Mouse (Mus musculus) heart, postnatal 0 days (tissue): ENCODE measurements around the gene Rab3gap2. TPM values are rescaled to one million over a fixed set of nuclear protein-coding genes. Genes with fewer than 3 reads are reported as not detected.

Experiments used
- ATAC-seq: fragments of 200-750 bp; cut with Nextera tagmentation; 2 replicates; pipeline ENCODE4 v1.8.0; 2017; ENCODE audit warnings: low read depth, moderate number of reproducible peaks, moderate library complexity; ENCODE audit not compliant: insufficient read depth
- DNase-seq: peaks from one replicate; pipeline ENCODE4 v3.0.0-alpha.2; 2016; ENCODE audit warnings: low spot score
- H3K27ac ChIP-seq: fragments of 300-500 bp; sonication (generic); 2 replicates; pipeline ENCODE4 v1.5.1; 2014; ENCODE audit warnings: low read depth, mild to moderate bottlenecking
- H3K27me3 ChIP-seq: fragments of 300-500 bp; sonication (generic); 2 replicates; pipeline ENCODE4 v1.6.1; 2014; ENCODE audit warnings: low read length, mixed read lengths; ENCODE audit not compliant: control insufficient read depth, insufficient read depth
- H3K36me3 ChIP-seq: fragments of 300-500 bp; sonication (generic); replicated peaks from 2 replicates; pipeline ENCODE4 v1.6.1; 2014; ENCODE audit warnings: low read length, mixed read lengths; ENCODE audit not compliant: control insufficient read depth, insufficient read depth
- H3K4me1 ChIP-seq: fragments of 300-500 bp; sonication (generic); 2 replicates; pipeline ENCODE4 v1.6.1; 2014; ENCODE audit warnings: antibody characterized with exemption; ENCODE audit not compliant: control insufficient read depth, insufficient read depth
- H3K4me2 ChIP-seq: fragments of 300-500 bp; sonication (generic); 2 replicates; pipeline ENCODE4 v1.6.1; 2014; ENCODE audit warnings: low read depth, mild to moderate bottlenecking, low read length, moderate library complexity
- H3K4me3 ChIP-seq: fragments of 300-500 bp; sonication (generic); 2 replicates; pipeline ENCODE4 v1.5.1; 2014; ENCODE audit warnings: low read depth, low read length
- H3K9ac ChIP-seq: fragments of 300-500 bp; sonication (generic); replicated peaks from 2 replicates; pipeline ENCODE4 v1.6.1; 2014; ENCODE audit warnings: low read depth, low read length, mixed read lengths
- H3K9me3 ChIP-seq: fragments of 300-500 bp; sonication (generic); replicated peaks from 2 replicates; pipeline ENCODE4 v1.6.1; 2016; ENCODE audit warnings: low read length; ENCODE audit not compliant: control insufficient read depth
- CTCF ChIP-seq: IDR thresholded peaks from 2 replicates; pipeline ENCODE4 v1.5.1; 2016; ENCODE audit warnings: antibody characterized with exemption, control low read depth, low read depth
- EP300 ChIP-seq: IDR thresholded peaks from 2 replicates; pipeline ENCODE4 v1.6.1; 2016; ENCODE audit warnings: antibody characterized with exemption, low read depth
- WGBS: fragments of 180-500 bp; shearing (Covaris S2); extraction: QIAGEN DNeasy Blood & Tissue Kit; methylation state at CpG from one replicate; pipeline ENCODE4 v1.1.7; 2014; 5-methylcytosine and 5-hydroxymethylcytosine counted together
- microRNA counts: library from miRNA; unstranded; fragments of <30 nt; microRNA quantifications from one replicate; lab custom pipeline; 2015
- microRNA-seq: library from miRNA; unstranded; fragments of <30 nt; microRNA quantifications from one replicate; pipeline ENCODE4, GENCODE M21; 2016
- polyA plus RNA-seq: library from polyadenylated mRNA; unstranded; fragments of >200 nt; fragmentation: Nextera tagmentation; extraction: Ambion mirVana; gene quantifications from 2 replicates; pipeline ENCODE4 v1.2.1, GENCODE M21; 2015
- total RNA-seq: library from RNA; depleted of rRNA; stranded (reverse); fragments of >200 nt; gene quantifications from 2 replicates; pipeline ENCODE4 v1.2.3, GENCODE M21; 2014; ENCODE audit warnings: low replicate concordance; rRNA removed

Gene Rab3gap2
- total and polyA plus RNA-seq, 2 experiments from 2014 or later = 11.1 to 15.5 TPM

DNA sequence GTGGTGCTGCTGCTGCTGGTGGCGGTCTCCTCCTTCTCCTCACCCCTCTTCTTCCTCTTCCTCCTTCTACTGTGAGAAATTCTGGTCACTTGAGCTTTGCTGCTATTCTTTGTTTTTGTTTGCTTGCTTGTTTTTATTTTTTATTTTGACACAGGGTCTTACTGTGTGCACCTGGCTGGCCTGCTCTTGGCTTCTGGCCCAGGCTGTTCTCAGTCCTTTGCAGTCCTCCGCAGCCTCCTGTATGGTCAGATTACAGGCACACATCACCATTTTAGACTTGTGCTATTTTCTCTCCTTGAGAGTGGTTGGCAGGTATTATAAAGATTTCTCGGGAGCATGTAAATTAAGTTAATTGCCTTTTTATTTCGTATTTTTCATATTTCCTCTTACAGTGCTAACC lies 130.2 kb downstream of the Rab3gap2 start:
- Histone ChIP-seq H3K4me2 (no peak overlapping the region), H3K36me3 (peaks cover 7% of the 10 kb centered on the region; the same call in 1 of the 2 replicates), H3K9me3 (no peaks in the 10 kb centered on the region), H3K4me1 (peaks cover 29% of the 10 kb centered on the region; the same call in 1 of the 2 replicates), H3K27me3 (no peaks in the 10 kb centered on the region), H3K9ac (no peak overlapping the region), H3K4me3 (no peak overlapping the region), H3K27ac (no peak overlapping the region)
- no peak for TF ChIP-seq CTCF
- no peak for TF ChIP-seq EP300
- no peak for ATAC-seq
- 69% methylated on average over 4 of the region's 4 CpGs for WGBS
- no peak for DNase-seq

DNA sequence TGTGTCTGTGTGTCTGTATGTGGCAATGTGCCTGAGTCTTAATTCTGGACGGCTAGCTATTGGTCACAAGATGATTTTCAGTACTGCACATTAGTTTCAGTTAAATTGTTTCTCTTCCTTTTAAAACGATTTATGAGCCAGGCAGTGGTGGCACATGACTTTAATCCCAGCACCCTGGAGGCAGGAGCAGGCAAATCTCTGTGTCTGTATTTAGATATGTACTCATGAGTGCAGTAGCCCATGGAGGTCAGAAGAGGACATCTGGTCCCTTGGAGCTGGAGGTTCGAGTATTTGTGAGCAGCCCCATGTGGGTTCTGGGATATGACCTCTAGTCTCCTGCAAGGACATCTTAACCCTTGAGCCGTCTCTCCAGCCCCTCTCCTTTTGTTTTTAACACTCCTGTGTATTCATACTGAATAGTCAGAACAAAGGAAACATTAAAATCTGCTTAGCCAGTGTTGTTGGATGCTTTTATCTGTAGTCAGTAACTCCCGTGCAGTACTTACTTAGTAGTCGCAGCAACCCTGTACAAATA lies 131.4 kb downstream of the Rab3gap2 start:
- no peak overlapping the region for H3K9ac ChIP-seq
- 56% methylated on average over 6 of the region's 6 CpGs for WGBS
- no peak; the same call in 1 of the 2 replicates for ATAC-seq
- H3K4me3 ChIP-seq = no peak overlapping the region
- peaks cover 11% of the 10 kb centered on the region; the same call in 1 of the 2 replicates for H3K36me3 ChIP-seq
- H3K9me3 ChIP-seq = no peaks in the 10 kb centered on the region
- H3K27me3 ChIP-seq = no peaks in the 10 kb centered on the region
- H3K4me2 ChIP-seq = no peak overlapping the region
- H3K4me1 ChIP-seq = 0 out of 2 replicates have a peak, but pooled peaks cover 25% of the 10 kb centered on the region
- no peak for TF ChIP-seq EP300
- TF ChIP-seq CTCF = no peak
- DNase-seq = no peak
- no peak overlapping the region for H3K27ac ChIP-seq

MicroRNAs encoded within 50 kb of the gene (microRNA counts, 519-probe panel; counts per million panel counts)
- microRNA mmu-miR-194 (lab: Ali Mortazavi, UCI) (3,595 counts per million, percentile 42 among the panel's probes with 10 or more counts), microRNA mmu-miR-664 (lab: Ali Mortazavi, UCI) (not detected)

Small RNA genes lying within 50 kb of the gene (microRNA-seq; reads per million reads assigned to microRNA genes)
- gene Mir194-1 = 159 reads per million, percentile 62 among the genes with 10 or more reads in this experiment
- gene Mir215 = 836 reads per million, percentile 78 among the genes with 10 or more reads in this experiment
- 51.8 reads per million, percentile 47 among the genes with 10 or more reads in this experiment for gene Mir664

Other genes with a start within 250 kb of the Rab3gap2 start
- gene Mark1, start 204.5 kb upstream of the Rab3gap2 start, total RNA-seq = 10.5 and 15.2 TPM in 2 replicates
- 1.0 and 1.2 TPM in 2 replicates for gene Mark1, start 204.5 kb upstream of the Rab3gap2 start, polyA plus RNA-seq
- gene Iars2, start 125.3 kb downstream of the Rab3gap2 start, total RNA-seq = 93.3 and 102 TPM in 2 replicates
- 36.2 and 38.9 TPM in 2 replicates for gene Iars2, start 125.3 kb downstream of the Rab3gap2 start, polyA plus RNA-seq
- 24.6 and 59.1 TPM in 2 replicates for gene Bpnt1, start 128.0 kb downstream of the Rab3gap2 start, total RNA-seq
- 33.7 and 34.3 TPM in 2 replicates for gene Bpnt1, start 128.0 kb downstream of the Rab3gap2 start, polyA plus RNA-seq
- gene Eprs, start 158.9 kb downstream of the Rab3gap2 start, total RNA-seq = 39.8 and 45.6 TPM in 2 replicates
- 73.0 and 75.8 TPM in 2 replicates for gene Eprs, start 158.9 kb downstream of the Rab3gap2 start, polyA plus RNA-seq